Mouse (Mus musculus): ENCODE data around the gene Spats2l. TPM values are rescaled to one million over a fixed set of nuclear protein-coding genes. Genes with fewer than 3 reads are reported as not detected.
A peak's percentile ranks its signal among the peaks of the same experiment; 100 is the strongest.

Spats2l gene
- polyA plus RNA-seq, 1 experiment from 2014 or later = 78.7 TPM

DNA sequence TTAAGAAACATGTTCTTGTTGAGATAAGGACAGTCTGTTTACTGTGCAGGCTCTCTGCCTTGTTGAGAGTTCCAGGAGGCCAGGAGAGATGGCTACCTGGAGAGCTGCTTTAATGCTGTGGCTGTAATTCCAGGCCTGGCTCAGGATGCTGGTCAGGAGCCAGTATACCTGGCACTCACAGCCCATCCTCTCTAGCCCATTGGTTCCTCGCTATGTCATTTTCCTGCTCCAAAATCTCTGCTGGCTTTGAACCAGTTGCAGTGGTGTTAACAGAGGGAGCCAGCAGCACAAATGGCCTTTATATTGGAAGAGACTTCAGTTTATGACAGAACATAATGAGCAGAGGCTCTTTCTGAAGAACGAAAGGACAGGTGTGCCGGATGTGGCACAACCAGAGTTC lies 127.5 kb downstream of the Spats2l start:
- ATAC-seq (ENCODE audit: low FRiP score) = no peak
- Histone ChIP-seq H3K9ac (replicated peaks) (no peak overlapping the region), H3K36me3 (peaks cover 16% of the 10 kb centered on the region), H3K4me2 (no peak overlapping the region), H3K27ac (replicated peaks) (no peak overlapping the region), H3K27me3 (replicated peaks) (no peaks in the 10 kb centered on the region), H3K4me3 (replicated peaks) (no peak overlapping the region), H3K9me3 (replicated peaks) (no peaks in the 10 kb centered on the region), H3K4me1 (0 out of 2 replicates have a peak, but pooled peaks cover 5% of the 10 kb centered on the region)
- WGBS = 67% methylated on average over 3 of the region's 3 CpGs

DNA sequence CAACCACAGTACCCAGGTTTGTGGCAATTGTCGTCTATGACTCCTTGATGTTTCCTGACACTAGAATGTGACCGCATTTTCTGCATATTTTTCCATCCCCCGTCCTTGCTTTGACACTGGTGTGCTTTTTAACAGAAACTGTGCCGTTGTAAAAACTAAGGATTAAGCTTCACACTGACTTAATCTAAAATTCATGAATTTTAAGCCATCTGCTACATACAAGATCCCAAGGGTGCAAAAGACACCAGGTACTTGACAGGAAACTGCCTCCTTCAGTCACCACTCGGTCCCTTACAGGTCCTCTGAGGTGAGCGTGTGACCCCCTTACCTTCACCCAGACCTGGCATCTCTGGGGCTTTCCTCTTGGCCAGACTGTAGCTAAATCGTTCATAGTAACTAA lies 129.8 kb downstream of the Spats2l start:
- H3K9ac ChIP-seq (replicated peaks) = no peak overlapping the region
- no peak overlapping the region for H3K27ac ChIP-seq (replicated peaks)
- 88% methylated on average over 7 of the region's 7 CpGs for WGBS
- peaks cover 17% of the 10 kb centered on the region for H3K36me3 ChIP-seq
- H3K9me3 ChIP-seq (replicated peaks) = no peaks in the 10 kb centered on the region
- H3K4me3 ChIP-seq (replicated peaks) = no peak overlapping the region
- H3K4me1 ChIP-seq = 0 out of 2 replicates have a peak, but pooled peaks cover 6% of the 10 kb centered on the region
- H3K27me3 ChIP-seq (replicated peaks) = no peaks in the 10 kb centered on the region
- no peak for ATAC-seq (ENCODE audit: low FRiP score)
- no peak overlapping the region for H3K4me2 ChIP-seq

DNA sequence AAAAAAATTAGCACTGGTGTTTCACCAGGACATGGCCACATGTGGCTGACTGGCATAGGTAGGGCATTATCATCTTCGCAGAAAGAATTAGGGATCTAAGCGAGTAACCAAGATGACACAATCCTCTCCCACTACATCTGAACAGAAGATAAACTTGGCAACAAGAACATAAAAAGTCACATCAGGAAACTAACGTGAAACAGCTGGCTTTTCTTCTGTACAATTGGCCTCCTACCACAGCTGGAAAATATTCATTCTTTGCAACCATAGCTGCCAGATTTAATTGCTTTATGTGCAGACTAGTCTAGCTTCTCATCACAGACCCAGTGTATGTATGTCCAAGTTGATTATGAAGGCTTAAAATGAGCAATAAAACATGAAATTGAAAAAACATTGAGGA lies 131.9 kb downstream of the Spats2l start:
- peak; percentile 32; the same call in 1 of the 2 replicates for ATAC-seq (ENCODE audit: low FRiP score)
- peaks cover 22% of the 10 kb centered on the region for H3K36me3 ChIP-seq
- no peak overlapping the region for H3K4me2 ChIP-seq
- H3K27me3 ChIP-seq (replicated peaks) = no peaks in the 10 kb centered on the region
- 0 out of 2 replicates have a peak, but pooled peaks cover 11% of the 10 kb centered on the region for H3K4me1 ChIP-seq
- H3K27ac ChIP-seq (replicated peaks) = no peak overlapping the region
- WGBS = 67% methylated on average over 3 of the region's 3 CpGs
- no peak overlapping the region for H3K4me3 ChIP-seq (replicated peaks)
- H3K9ac ChIP-seq (replicated peaks) = no peak overlapping the region
- no peaks in the 10 kb centered on the region for H3K9me3 ChIP-seq (replicated peaks)

DNA sequence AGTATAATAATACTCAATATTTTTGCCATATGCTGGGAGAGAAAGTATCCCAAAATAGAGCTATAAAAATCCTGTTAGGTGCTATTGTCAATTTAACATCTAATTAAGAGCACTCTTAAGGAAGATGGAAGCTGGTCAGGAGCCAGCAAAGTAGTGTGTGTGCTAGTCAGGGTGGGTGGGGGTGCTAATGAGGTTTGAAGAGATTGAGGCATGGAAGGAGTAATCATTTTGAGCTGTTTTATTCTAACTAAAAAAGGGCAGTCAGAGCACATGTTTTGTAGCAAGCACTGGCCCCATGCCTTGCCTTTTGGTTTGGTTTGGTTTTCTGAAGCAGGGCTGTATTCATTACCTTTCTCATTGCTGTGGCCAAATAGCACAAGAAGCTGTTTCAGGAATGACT lies 132.3 kb downstream of the Spats2l start:
- ATAC-seq (ENCODE audit: low FRiP score) = no peak
- Histone ChIP-seq H3K4me3 (replicated peaks) (no peak overlapping the region), H3K36me3 (peaks cover 19% of the 10 kb centered on the region)

DNA sequence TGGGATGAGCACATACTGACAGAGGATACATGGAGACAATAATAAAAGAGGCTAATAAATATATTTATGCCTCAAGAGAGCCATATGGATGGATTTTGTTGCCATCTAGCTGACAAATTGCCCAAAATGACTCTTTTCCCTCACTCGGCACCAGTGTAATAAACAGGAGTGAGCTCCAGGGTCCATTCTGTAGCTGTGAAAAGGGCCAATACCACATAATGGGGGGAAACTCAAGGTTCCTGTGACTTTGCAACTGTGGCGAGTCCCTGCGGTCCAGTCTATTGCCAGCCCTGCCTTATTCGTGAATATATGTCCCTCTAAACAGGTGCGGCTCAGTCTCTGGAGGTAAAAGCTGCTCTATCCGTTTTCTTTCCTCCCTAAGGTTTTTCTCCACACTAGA lies 137.6 kb downstream of the Spats2l start:
- ATAC-seq (ENCODE audit: low FRiP score) = peak; percentile 72
- peaks cover 16% of the 10 kb centered on the region; the same call in 1 of the 2 replicates for H3K4me1 ChIP-seq
- no peak overlapping the region for H3K4me3 ChIP-seq (replicated peaks)
- H3K9ac ChIP-seq (replicated peaks) = no peak overlapping the region
- no peaks in the 10 kb centered on the region for H3K9me3 ChIP-seq (replicated peaks)
- H3K36me3 ChIP-seq = 0 out of 2 replicates have a peak, but pooled peaks cover 8% of the 10 kb centered on the region
- H3K27ac ChIP-seq (replicated peaks) = no peak overlapping the region
- WGBS = 44% methylated on average over 6 of the region's 6 CpGs
- H3K4me2 ChIP-seq = no peak overlapping the region
- H3K27me3 ChIP-seq (replicated peaks) = no peaks in the 10 kb centered on the region

More for the DNA sequence above, 132.3 kb downstream of the Spats2l start:
- Histone ChIP-seq H3K9ac (replicated peaks) (no peak overlapping the region), H3K4me2 (no peak overlapping the region), H3K27ac (replicated peaks) (no peak overlapping the region), H3K4me1 (peaks cover 14% of the 10 kb centered on the region; the same call in 1 of the 2 replicates), H3K9me3 (replicated peaks) (no peaks in the 10 kb centered on the region), H3K27me3 (replicated peaks) (no peaks in the 10 kb centered on the region)

- Histone ChIP-seq H3K27me3 (replicated peaks) (no peaks in the 10 kb centered on the region), H3K9me3 (replicated peaks) (no peaks in the 10 kb centered on the region), H3K4me3 (replicated peaks) (no peak overlapping the region), H3K4me2 (no peak overlapping the region), H3K36me3 (no peaks in the 10 kb centered on the region), H3K4me1 (peaks cover 5% of the 10 kb centered on the region; the same call in 1 of the 2 replicates), H3K27ac (replicated peaks) (no peak overlapping the region), H3K9ac (replicated peaks) (no peak overlapping the region)
- no peak for ATAC-seq (ENCODE audit: low FRiP score)
- 54% methylated on average over 5 of the region's 5 CpGs for WGBS
Observed at GRCm38 (mm10) chr1:57917342-57917741, 143.4 kb downstream of the Spats2l start.

GRCm38 (mm10) chr1:57918567-57918966 lies 144.6 kb downstream of the Spats2l start:
- Histone ChIP-seq H3K27me3 (replicated peaks) (no peaks in the 10 kb centered on the region), H3K9ac (replicated peaks) (no peak overlapping the region), H3K27ac (replicated peaks) (no peak overlapping the region), H3K36me3 (no peaks in the 10 kb centered on the region), H3K9me3 (replicated peaks) (no peaks in the 10 kb centered on the region), H3K4me1 (peaks cover 5% of the 10 kb centered on the region; the same call in 1 of the 2 replicates), H3K4me3 (replicated peaks) (no peak overlapping the region), H3K4me2 (no peak overlapping the region)
- WGBS = 82% methylated on average over 4 of the region's 4 CpGs
- ATAC-seq (ENCODE audit: low FRiP score) = no peak

DNA sequence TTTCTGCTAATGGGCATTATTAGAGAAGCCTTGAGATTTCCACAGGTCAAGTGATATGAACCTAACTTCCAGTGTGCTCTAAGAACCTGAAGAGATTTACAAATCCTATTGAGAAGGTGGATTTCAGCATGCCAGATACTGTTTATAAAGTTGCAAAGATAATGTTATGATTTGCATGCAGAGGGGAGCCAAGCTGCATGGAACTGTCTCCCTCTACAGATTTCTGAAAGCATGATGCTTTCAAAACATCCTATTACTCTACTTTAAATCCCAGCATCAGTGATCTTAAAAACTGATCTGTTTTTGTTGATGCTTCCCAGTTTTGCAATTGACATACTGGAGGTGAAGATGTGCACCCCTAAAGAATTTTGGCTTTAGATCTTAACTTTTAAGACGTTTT lies 160.3 kb downstream of the Spats2l start:
- H3K4me2 ChIP-seq = no peak overlapping the region
- H3K9ac ChIP-seq (replicated peaks) = no peak overlapping the region
- WGBS = 59% methylated on average over 1 of the region's 1 CpGs
- no peaks in the 10 kb centered on the region for H3K9me3 ChIP-seq (replicated peaks)
- H3K4me1 ChIP-seq = no peaks in the 10 kb centered on the region
- H3K36me3 ChIP-seq = peaks cover 9% of the 10 kb centered on the region; the same call in 1 of the 2 replicates
- no peaks in the 10 kb centered on the region for H3K27me3 ChIP-seq (replicated peaks)
- no peak overlapping the region for H3K27ac ChIP-seq (replicated peaks)
- H3K4me3 ChIP-seq (replicated peaks) = no peak overlapping the region
- no peak for ATAC-seq (ENCODE audit: low FRiP score)

- Histone ChIP-seq H3K9ac (replicated peaks) (no peak overlapping the region), H3K27me3 (replicated peaks) (no peaks in the 10 kb centered on the region), H3K36me3 (peaks cover 21% of the 10 kb centered on the region), H3K4me2 (no peak overlapping the region), H3K9me3 (replicated peaks) (no peaks in the 10 kb centered on the region), H3K4me1 (peaks cover 19% of the 10 kb centered on the region), H3K27ac (replicated peaks) (0 out of 2 replicates have a peak overlapping the region, but pooled peaks have one; percentile 13), H3K4me3 (replicated peaks) (no peak overlapping the region)
- WGBS = 24% methylated on average over 10 of the region's 10 CpGs
- ATAC-seq (ENCODE audit: low FRiP score) = peak; percentile 72
Observed at GRCm38 (mm10) chr1:57940691-57941090, 166.7 kb downstream of the Spats2l start.

GRCm38 (mm10) chr1:57941095-57941494 lies 167.1 kb downstream of the Spats2l start:
- WGBS = 56% methylated on average over 7 of the region's 7 CpGs

GRCm38 (mm10) chr1:57941734-57942133 lies 167.8 kb downstream of the Spats2l start:
- H3K4me2 ChIP-seq = no peak overlapping the region

More at GRCm38 (mm10) chr1:57941095-57941494, 167.1 kb downstream of the Spats2l start:
- Histone ChIP-seq H3K9ac (replicated peaks) (no peak overlapping the region), H3K4me1 (peaks cover 19% of the 10 kb centered on the region), H3K4me3 (replicated peaks) (no peak overlapping the region), H3K27me3 (replicated peaks) (no peaks in the 10 kb centered on the region), H3K27ac (replicated peaks) (no peak overlapping the region), H3K4me2 (no peak overlapping the region), H3K9me3 (replicated peaks) (no peaks in the 10 kb centered on the region), H3K36me3 (peaks cover 21% of the 10 kb centered on the region)
- peak; percentile 40; the same call in 1 of the 2 replicates for ATAC-seq (ENCODE audit: low FRiP score)

DNA sequence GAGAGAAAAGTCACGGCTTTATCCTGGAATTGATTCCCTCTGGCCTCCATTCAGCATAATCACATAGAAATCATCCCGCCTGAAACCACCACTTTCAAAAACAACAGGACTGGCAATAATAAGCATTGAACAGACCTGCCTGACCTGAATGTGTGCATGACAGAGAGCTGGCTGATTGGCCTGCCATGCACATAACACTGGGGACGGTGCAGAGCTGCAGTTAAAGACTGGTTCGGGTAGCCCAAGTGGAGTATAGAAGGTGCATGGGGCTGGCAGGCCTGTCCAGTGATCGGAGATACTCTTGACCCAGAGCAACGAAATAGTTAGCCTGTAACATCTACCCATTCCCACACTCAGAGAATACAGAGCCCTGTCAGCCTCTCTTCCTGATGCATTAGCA lies 168.3 kb downstream of the Spats2l start:
- ATAC-seq (ENCODE audit: low FRiP score) = no peak
- Histone ChIP-seq H3K9ac (replicated peaks) (no peak overlapping the region), H3K36me3 (peaks cover 21% of the 10 kb centered on the region), H3K4me1 (peaks cover 19% of the 10 kb centered on the region), H3K27ac (replicated peaks) (no peak overlapping the region), H3K4me3 (replicated peaks) (no peak overlapping the region), H3K9me3 (replicated peaks) (no peaks in the 10 kb centered on the region), H3K27me3 (replicated peaks) (no peaks in the 10 kb centered on the region), H3K4me2 (no peak overlapping the region)
- WGBS = 79% methylated on average over 6 of the region's 6 CpGs

More at GRCm38 (mm10) chr1:57941734-57942133, 167.8 kb downstream of the Spats2l start:
- no peaks in the 10 kb centered on the region for H3K9me3 ChIP-seq (replicated peaks)
- 52% methylated on average over 11 of the region's 11 CpGs for WGBS
- H3K27me3 ChIP-seq (replicated peaks) = no peaks in the 10 kb centered on the region
- no peak overlapping the region for H3K27ac ChIP-seq (replicated peaks)
- H3K9ac ChIP-seq (replicated peaks) = no peak overlapping the region
- H3K36me3 ChIP-seq = peaks cover 21% of the 10 kb centered on the region
- peaks cover 19% of the 10 kb centered on the region for H3K4me1 ChIP-seq
- H3K4me3 ChIP-seq (replicated peaks) = no peak overlapping the region
- no peak for ATAC-seq (ENCODE audit: low FRiP score)
